Mouse (Mus musculus) lung, postnatal 10 days (tissue): Measurements from ENCODE around the gene Igflr1.

Source experiments
- DNase-seq: peaks from one replicate; pipeline ENCODE4 v3.0.0; 2021

The Igflr1 gene

GRCm38 (mm10) chr7:30553810-30554584 lies 11.2 kb upstream of the Igflr1 start:
- DNase-seq = no peak

DNA sequence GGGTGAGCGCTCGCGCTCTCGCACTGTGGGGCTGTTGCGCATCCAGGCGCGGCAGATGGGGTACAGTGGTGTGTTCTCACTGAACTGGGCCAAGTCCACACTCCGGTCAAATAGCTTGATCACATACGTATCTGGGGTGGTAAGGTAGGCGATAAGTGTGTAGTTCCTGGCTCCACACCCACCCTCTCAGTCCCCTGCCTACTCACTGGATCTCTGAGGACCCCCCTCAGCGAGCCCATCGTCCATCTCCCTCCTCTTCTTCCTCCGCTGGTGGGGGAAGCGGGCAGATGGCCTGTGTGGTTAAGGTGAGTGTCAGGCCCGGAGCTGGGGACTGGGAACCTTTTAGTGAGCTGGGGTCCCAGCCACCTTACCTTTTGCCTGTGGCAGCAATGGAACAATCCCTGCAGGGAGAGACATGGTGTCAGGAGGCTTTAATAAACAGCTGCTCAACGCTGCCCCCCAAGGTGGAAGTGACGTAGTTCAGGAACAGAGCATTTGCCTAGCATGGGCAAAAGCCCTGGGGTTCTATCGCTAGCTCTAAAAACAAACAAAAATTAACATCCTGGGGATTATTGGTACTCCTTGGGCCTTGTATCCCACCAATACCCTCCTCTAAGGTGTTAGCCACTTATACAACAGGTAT lies 8.2 kb upstream of the Igflr1 start:
- no peak for DNase-seq

- DNase-seq = no peak
These were observed 7.2 kb upstream of the Igflr1 start for GRCm38 (mm10) chr7:30557901-30558514.

- no peak for DNase-seq
These were observed 6.4 kb upstream of the Igflr1 start for GRCm38 (mm10) chr7:30558656-30559442.

DNA sequence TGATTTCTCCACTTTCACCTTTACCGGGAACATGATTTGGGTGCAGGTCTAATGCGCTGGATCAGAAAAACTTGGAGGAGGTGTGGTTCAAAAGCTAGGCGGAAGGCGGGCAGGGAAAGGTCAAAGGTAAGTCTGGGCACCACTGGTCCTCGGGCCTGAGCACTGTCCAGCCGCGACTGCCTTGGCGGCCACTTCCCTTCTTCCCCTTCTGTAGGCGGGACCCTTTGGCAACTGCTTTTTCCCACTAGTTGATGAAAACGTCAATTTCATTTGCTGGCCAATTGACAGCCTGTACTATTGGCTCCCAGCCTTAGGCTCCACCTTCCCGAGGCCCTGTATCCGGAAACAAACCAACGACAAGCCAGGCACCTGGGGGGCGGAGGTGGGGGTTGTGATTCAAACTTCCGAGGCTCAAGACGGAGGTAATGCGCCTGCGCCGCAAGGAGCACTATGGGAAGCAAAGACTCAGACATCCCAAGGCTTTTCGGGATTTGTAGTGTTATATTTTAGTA lies 5.7 kb upstream of the Igflr1 start, which contains the start of gene Lin37:
Lin37 (minus strand) TSS at position 396 of the 512 bp plus-strand sequence.
- peak; percentile 99 for DNase-seq

DNA sequence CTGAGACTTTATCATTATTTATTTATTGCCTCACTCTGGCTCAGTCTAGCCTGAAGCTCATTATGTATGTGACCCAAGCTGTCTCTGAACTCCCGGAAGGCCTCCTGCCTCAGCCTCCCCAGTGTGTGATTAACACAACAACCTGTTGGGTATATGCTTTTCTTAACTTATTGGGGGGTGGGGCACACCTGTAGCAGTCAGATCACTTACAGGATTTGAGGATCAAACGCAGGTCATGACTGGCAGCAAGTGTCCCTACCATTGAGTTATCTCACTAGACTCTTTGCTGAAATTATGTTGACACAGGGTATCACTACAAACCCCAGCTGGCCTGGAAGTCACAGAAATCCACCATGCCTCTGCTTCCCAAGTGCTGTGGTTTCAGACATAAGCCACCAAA lies 4.9 kb upstream of the Igflr1 start:
- no peak for DNase-seq

DNA sequence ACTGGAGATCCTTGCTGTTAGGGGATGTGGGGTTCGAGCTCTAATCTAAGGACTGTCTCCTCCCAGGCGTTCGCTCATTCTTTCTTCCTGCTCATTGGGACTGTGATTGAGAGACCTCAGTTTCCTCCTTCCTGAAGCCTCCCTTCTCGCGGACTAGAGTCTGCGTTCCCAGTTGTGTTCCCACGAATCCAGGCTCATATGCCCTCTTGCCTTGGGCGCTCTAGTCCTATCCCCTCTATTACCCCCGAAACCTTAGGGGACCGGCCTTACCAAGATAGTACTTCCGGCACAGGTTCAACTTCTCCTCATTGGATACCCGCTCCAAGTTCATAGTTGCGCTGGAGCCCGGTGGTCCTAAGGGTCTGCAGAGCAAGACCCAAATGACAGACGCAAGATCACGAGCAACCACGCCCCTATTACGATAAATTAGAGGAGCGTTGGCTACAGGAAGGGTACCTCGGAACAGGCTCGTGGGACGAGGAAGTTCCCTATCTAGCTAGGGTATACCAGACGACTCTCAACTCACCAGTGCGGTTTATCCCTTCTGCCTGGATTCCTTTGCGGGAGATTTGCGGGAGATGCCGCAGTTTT lies 2.6 kb upstream of the Igflr1 start:
- no peak for DNase-seq

- DNase-seq = peak; percentile 98
These were observed 1.9 kb upstream of the Igflr1 start, which contains the start of the genes U2af1l4, Gm49396 and Psenen for GRCm38 (mm10) chr7:30563117-30563905. U2af1l4 (plus strand) TSS chr7:30563301. Gm49396 (plus strand) TSS chr7:30563344. Psenen (minus strand) TSS chr7:30563627.

DNA sequence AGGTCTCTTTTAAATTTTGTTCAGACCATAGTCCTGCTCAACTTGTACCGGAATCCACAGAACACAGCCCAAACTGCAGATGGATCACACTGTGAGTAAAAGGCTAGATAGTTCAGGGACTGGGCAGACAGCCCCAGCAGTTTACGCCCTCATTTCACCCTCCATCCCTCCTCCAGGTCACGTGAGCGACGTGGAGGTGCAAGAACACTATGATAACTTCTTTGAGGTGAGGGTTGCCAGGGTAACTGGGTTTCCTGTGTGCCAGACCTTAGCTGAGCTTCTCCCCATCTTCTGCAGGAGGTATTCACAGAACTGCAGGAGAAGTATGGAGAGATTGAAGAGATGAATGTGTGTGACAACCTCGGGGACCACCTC lies 1.3 kb upstream of the Igflr1 start:
- no peak for DNase-seq

- DNase-seq = no peak
These were observed 806 bp downstream of the Igflr1 start for GRCm38 (mm10) chr7:30566033-30566432.

- no peak for DNase-seq
These were observed 2.3 kb downstream of the Igflr1 start for GRCm38 (mm10) chr7:30567555-30567954.

DNA sequence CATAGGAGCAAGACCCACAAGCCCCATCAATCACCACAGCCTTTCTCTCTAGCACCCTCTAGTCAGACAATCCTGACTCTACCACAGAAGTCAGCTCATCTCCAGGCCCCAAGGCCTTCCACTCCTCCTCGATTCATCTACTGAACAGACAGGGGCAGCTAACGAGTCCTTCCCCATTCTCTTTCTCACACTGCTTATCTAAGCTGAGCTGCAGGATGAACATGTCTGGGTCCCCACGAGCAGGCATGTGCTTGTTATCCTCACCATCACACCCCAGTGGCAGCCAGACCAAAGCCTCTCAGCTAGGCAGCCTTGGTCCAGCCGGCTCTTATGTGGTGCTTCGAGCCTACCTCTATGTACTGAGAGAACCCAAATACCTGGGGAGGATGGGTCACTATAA lies 7.2 kb downstream of the Igflr1 start:
- no peak for DNase-seq

- no peak for DNase-seq
These were observed 7.7 kb downstream of the Igflr1 start for GRCm38 (mm10) chr7:30572969-30573368.

DNA sequence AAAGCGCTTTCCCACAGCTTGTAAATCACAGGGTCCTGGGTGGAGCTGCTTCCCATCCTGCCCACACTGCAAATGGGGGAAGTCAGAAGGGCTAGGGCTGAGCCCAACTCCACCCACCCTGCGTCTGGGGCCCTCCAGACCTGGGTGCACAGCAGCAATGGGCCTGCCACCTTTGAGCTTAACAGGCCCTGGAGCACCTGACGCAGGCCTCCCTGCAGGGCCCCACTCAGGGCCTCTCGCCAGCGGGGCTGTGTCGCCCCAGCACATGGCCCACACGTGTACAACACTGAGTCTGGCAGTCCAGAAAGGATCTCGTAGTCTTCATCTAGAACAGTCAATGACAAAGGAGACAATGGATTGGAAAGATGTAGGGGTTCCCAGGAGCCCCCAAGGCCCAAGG lies 14.7 kb downstream of the Igflr1 start:
- DNase-seq = no peak

DNA sequence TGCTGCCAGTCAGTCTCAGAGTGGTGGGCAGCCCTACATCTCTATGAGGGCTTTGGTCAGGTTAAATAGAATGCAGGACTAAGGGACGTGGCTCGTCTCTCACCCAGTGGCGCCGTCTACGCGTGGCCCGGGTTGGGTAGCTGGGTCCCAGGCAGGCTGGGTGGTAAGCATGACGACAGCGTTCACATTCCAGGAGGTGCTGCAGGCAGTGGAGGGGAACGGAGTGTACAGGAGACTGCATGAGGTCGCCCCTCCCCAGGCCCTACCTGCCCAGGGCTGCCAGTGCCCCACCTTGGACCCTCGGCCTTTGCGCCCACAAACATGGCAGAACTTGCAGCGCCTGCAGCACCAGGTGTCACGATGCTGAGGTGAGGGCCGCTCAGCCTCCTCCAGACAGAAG lies 16.3 kb downstream of the Igflr1 start:
- DNase-seq = no peak

DNA sequence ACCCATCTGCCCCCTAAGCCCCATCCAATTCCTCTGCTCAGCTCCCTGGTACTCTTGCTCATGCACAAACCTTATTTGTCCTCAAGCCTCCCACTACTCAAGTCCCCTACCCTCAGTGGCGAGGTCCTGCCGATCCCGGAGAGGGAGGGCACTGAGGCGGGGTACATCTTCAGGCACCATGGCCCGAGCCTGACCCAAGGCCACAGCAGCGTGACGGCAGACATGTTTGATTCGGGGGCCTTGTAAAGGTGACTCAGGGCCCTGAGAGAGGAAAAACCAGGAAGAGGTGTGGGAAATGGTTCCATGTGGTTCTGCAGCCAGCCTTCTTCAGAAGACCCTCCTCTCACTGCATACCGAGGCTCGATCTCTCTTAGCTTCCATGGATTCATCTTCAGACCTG lies 19.1 kb downstream of the Igflr1 start:
- DNase-seq = no peak

DNA sequence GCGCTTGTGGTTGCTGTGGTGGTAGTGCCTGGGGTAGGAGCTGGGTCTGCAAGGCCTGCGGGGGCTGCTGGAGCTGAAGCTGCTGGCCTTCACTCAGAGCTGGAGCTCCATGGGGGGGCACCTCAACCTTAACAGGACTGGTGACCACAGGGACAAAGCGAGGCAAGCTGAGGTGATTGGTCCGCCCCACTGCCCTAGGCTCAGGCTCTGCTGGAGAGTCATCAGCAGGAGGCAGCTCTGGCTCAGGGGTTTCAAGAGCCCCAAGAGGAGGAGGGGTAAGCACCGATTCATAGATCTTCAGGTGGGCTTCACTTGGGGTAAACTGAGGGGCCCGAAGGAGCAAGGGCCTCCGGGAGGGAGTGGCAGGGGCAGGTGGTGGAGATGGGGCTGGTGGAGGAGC lies 19.9 kb downstream of the Igflr1 start:
- no peak for DNase-seq

DNA sequence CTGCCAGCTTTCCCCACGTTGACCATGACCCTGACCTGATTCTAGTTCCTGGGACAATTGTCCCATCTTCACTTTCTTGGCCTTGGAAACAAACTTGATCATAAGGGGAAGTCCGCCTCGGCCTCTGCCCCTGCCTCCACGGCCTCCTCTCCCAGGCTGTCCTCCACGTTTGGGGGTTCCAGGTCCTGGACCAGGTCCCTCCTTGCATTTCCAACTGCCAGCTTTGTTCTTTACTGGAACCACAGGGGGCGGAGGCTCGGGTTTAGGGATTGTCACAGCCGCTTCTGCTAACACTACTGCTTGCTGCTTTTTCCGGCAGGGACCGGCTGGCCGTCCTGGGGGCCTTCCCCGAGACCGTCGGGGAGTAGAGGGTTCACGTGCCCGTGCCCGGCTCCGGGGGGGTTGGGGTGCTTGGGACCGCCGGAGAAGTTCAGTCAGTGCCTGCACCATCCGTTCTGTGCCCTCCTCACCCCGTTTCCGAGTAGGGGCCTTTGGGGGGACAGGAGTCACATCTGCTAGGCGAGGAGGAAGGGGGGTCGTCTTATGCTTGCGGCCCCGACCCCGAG lies 21.3 kb downstream of the Igflr1 start:
- DNase-seq = no peak

- DNase-seq = peak; percentile 53
These were observed 22.8 kb downstream of the Igflr1 start for GRCm38 (mm10) chr7:30587842-30588667.
